Mouse (Mus musculus) forebrain, embryonic 14.5 days (tissue): ENCODE measurements around the gene Jarid2. TPM values are rescaled to one million over a fixed set of nuclear protein-coding genes. Genes with fewer than 3 reads are reported as not detected.

Experiments used
- ATAC-seq: fragments of 200-750 bp; cut with Nextera tagmentation; 2 replicates; pipeline ENCODE4 v1.8.0; 2017; ENCODE audit warnings: mild to moderate bottlenecking, moderate library complexity
- DNase-seq: peaks from one replicate; pipeline ENCODE4 v3.0.0-alpha.2; 2015; ENCODE audit warnings: low spot score
- H3K27ac ChIP-seq: fragments of 300-500 bp; sonication (generic); 2 replicates; pipeline ENCODE4 v1.5.1; 2014; ENCODE audit warnings: low read depth, mild to moderate bottlenecking, control low read depth, low read length, moderate library complexity
- H3K27me3 ChIP-seq: fragments of 300-500 bp; sonication (generic); replicated peaks from 2 replicates; pipeline ENCODE4 v1.6.1; 2014; ENCODE audit warnings: low read length, control low read depth, mixed read lengths; ENCODE audit not compliant: control insufficient read depth, insufficient read depth
- H3K36me3 ChIP-seq: fragments of 300-500 bp; sonication (generic); 2 replicates; pipeline ENCODE4 v1.6.1; 2014; ENCODE audit warnings: low read length, control low read depth; ENCODE audit not compliant: control insufficient read depth, insufficient read depth
- H3K4me1 ChIP-seq: fragments of 300-500 bp; sonication (generic); 2 replicates; pipeline ENCODE4 v1.6.1; 2014; ENCODE audit warnings: antibody characterized with exemption, low read length, control low read depth; ENCODE audit not compliant: control insufficient read depth, insufficient read depth
- H3K4me2 ChIP-seq: fragments of 300-500 bp; sonication (generic); 2 replicates; pipeline ENCODE4 v1.6.1; 2014; ENCODE audit warnings: mild to moderate bottlenecking, control low read depth, low read length
- H3K4me3 ChIP-seq: fragments of 300-500 bp; sonication (generic); 2 replicates; pipeline ENCODE4 v1.5.1; 2014; ENCODE audit warnings: low read depth, low read length, control low read depth
- H3K9ac ChIP-seq: fragments of 300-500 bp; sonication (generic); 2 replicates; pipeline ENCODE4 v1.6.1; 2014; ENCODE audit warnings: mild to moderate bottlenecking, low read length, control low read depth, moderate library complexity
- H3K9me3 ChIP-seq: fragments of 300-500 bp; sonication (generic); replicated peaks from 2 replicates; pipeline ENCODE4 v1.6.1; 2016; ENCODE audit warnings: low read length, control low read depth, mixed read lengths; ENCODE audit not compliant: control insufficient read depth
- WGBS: fragments of 180-500 bp; shearing (Covaris S2); extraction: QIAGEN DNeasy Blood & Tissue Kit; methylation state at CpG from one replicate; pipeline ENCODE4 v1.1.7; 2014; 5-methylcytosine and 5-hydroxymethylcytosine counted together
- polyA plus RNA-seq: library from polyadenylated mRNA; unstranded; fragments of >200 nt; fragmentation: Nextera tagmentation; extraction: Ambion mirVana; gene quantifications from 2 replicates; pipeline ENCODE4 v1.2.1, GENCODE M21; 2014

Jarid2 gene
- polyA plus RNA-seq, 1 experiment from 2014 or later = 16.4 TPM

DNA sequence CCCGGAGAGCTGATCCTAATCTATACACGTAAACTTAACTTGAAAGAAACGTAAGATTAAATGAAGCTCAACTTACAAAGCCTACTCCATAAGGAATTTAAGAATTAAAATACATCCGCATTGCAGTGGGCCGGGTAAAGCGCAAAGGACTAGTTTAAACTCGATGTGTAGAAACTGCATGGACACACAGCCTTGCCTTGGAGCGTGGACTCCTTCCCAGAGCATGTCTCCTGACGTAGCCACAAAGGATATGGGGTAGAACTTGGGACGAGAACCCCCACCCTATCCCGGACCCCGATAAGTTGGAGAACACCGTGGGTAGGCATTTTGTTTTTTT is 3.7 kb downstream of the Jarid2 start:
- under 1% methylated on average over 13 of the region's 13 CpGs for WGBS
- no peaks in the 10 kb centered on the region for H3K27me3 ChIP-seq
- peak overlapping the region; percentile 89 for H3K4me2 ChIP-seq
- peak overlapping the region; percentile 73 for H3K4me3 ChIP-seq
- H3K9ac ChIP-seq = peak overlapping the region; percentile 79
- H3K27ac ChIP-seq = peak overlapping the region; percentile 48; the same call in 1 of the 2 replicates
- H3K36me3 ChIP-seq = no peaks in the 10 kb centered on the region
- no peaks in the 10 kb centered on the region for H3K9me3 ChIP-seq
- H3K4me1 ChIP-seq = peaks cover 14% of the 10 kb centered on the region; the same call in 1 of the 2 replicates
- DNase-seq (peak; percentile 52), ATAC-seq (no peak)

DNA sequence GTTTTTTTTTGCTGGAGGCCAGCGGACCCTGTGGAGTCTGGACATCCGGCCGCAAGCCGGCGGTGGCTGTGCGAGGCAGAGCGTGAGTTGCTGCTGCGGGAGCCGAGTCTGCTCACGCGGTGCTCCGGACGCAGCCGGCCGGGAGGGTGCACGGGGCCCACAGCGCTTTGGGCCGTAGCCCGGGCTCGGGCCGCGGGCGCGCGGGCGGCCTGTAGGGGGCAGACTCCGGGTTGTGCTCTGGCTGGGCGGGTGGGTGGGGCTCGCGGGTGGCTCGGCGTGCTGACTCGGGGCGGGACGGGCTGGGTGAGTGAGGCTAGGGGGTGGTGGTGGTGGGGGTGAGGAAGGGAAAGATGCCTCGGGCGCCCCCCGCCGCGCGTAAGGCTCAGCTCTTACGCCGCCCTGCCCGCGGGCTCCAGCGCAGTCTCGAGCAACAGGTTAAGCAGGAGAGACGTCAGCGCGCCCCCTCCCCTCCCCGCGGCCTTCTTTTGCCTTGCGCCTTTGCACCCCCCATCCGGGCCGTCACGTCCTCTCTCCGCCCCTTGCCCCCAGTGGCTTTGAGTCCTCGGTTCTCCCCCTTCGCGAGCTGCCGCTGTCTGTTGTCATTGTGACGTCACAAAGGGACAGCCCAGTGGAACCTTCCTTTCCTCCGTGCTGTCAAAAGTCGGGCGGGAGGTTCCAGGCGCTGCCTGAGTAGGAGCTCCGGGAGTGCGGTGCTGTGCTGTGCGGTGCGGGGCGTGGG is 4.3 kb downstream of the Jarid2 start:
- Histone ChIP-seq H3K9ac (peak overlapping the region; percentile 79), H3K4me3 (peak overlapping the region; percentile 73), H3K4me1 (peaks cover 14% of the 10 kb centered on the region; the same call in 1 of the 2 replicates), H3K27ac (peak overlapping the region; percentile 48; the same call in 1 of the 2 replicates), H3K27me3 (no peaks in the 10 kb centered on the region), H3K9me3 (no peaks in the 10 kb centered on the region), H3K36me3 (no peaks in the 10 kb centered on the region), H3K4me2 (peak overlapping the region; percentile 89)
- peak; percentile 16 for ATAC-seq
- peak; percentile 82 for DNase-seq
- under 1% methylated on average over 57 of the region's 71 CpGs for WGBS

DNA sequence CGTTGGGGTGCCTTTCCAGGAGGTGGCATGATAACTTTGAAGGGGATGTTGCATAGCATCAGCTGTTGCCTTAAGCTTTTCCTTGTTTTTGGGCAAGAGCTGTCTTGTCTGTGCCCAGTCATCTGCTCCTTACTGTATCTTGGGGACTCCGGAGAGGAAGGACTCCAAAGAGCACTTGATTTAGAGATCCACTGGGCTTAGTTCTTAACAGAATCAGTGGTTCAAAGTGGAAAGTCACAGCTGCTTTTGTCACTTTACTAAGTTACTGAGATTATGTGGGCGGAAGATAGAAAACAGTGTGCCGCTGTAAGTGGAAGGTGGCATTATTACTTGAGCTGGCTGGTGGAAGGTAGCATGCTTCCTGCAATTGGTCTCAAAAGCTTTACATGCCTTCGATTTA is 5.2 kb downstream of the Jarid2 start:
- no peaks in the 10 kb centered on the region for H3K9me3 ChIP-seq
- peak overlapping the region; percentile 79; the same call in 1 of the 2 replicates for H3K9ac ChIP-seq
- WGBS = 58% methylated on average over 5 of the region's 5 CpGs
- no peaks in the 10 kb centered on the region for H3K36me3 ChIP-seq
- H3K27ac ChIP-seq = no peak overlapping the region
- no peak for DNase-seq
- ATAC-seq = no peak
- peaks cover 10% of the 10 kb centered on the region; the same call in 1 of the 2 replicates for H3K4me1 ChIP-seq
- peak overlapping the region; percentile 89 for H3K4me2 ChIP-seq
- no peaks in the 10 kb centered on the region for H3K27me3 ChIP-seq
- peak overlapping the region; percentile 73 for H3K4me3 ChIP-seq

DNA sequence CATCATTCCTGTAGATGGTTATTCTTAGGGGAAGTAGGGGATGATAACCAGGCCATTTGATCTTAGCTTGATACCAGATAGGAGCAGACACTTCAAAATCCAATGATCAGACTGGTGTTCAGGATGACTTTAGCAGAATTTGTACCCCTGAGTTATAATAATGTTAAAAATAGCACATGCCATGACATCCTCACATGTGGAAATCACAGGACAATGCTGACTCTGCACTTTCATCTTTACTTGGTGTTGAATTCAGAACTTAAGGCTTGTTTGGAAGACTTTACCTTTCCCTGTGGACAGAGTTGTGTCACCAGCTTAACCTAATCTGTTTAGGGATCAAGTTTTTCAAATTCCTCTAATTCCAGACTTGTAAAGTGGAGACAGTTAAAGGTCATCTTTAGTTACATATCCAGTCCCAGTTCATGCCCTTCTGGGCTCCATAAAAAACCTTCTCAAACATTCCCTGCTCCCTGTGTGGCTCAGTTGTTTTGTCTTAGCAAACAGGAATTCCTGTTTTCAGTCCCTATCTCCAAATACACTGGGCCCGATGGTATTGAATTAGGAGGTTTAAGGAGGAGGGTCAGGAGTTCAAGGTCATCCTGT is 5.9 kb downstream of the Jarid2 start:
- DNase-seq (no peak), ATAC-seq (no peak)
- H3K27me3 ChIP-seq = no peaks in the 10 kb centered on the region
- no peaks in the 10 kb centered on the region for H3K36me3 ChIP-seq
- H3K9ac ChIP-seq = no peak overlapping the region
- no peaks in the 10 kb centered on the region for H3K9me3 ChIP-seq
- no peak overlapping the region for H3K27ac ChIP-seq
- H3K4me2 ChIP-seq = no peak overlapping the region
- H3K4me1 ChIP-seq = peaks cover 7% of the 10 kb centered on the region; the same call in 1 of the 2 replicates
- 74% methylated on average over 1 of the region's 1 CpGs for WGBS
- no peak overlapping the region for H3K4me3 ChIP-seq

DNA sequence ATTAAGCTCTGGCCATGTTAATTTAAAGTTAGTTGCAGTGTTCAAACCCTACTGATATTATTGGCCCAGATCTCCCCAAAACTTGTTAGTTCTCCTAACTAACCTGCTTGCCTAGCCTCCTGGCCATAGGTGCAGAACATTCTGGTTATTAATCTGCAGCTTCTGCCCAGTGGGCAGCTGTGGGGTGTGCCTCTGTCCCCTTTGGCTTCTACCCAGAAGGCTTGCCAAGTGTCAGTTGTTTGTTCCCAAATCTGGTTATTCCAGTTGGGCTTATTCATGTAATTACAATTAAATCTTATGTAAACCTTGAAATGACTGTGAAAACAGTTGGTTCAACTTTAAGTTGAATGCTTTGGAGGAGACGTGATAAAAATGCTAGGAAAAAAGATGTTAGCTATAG is 8.0 kb downstream of the Jarid2 start:
- Histone ChIP-seq H3K4me2 (no peak overlapping the region), H3K27me3 (no peaks in the 10 kb centered on the region), H3K4me3 (no peak overlapping the region), H3K9me3 (no peaks in the 10 kb centered on the region), H3K27ac (no peak overlapping the region), H3K9ac (no peak overlapping the region), H3K4me1 (peaks cover 7% of the 10 kb centered on the region; the same call in 1 of the 2 replicates), H3K36me3 (no peaks in the 10 kb centered on the region)
- ATAC-seq (no peak), DNase-seq (no peak)
- 49% methylated on average over 1 of the region's 1 CpGs for WGBS

DNA sequence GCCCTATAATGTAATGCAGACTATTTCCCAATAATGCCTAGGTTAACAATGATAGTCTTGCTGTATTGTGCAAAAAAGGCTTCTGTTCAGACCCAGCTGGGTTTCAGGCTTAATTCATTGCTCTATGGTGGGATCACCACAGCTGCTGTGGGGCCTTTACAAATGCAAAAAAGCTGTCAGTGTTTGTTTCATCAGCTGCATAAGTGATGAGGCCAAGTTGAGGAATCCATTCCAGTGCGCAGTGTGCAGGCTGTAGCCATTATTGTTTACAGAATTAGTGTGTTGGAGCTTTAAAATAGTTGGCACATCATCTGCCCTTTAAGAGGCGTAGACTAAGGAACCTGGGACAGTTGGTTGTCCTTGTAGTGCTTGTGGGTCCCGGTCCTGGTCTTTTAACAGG is 22.5 kb downstream of the Jarid2 start:
- Histone ChIP-seq H3K4me1 (peaks cover 58% of the 10 kb centered on the region), H3K27ac (peak overlapping the region; percentile 63), H3K27me3 (no peaks in the 10 kb centered on the region), H3K9me3 (no peaks in the 10 kb centered on the region), H3K4me2 (peak overlapping the region; percentile 15; the same call in 1 of the 2 replicates), H3K36me3 (no peaks in the 10 kb centered on the region), H3K4me3 (no peak overlapping the region), H3K9ac (no peak overlapping the region)
- ATAC-seq (peak; percentile 96), DNase-seq (peak; percentile 90)
- 5% methylated on average over 3 of the region's 3 CpGs for WGBS

DNA sequence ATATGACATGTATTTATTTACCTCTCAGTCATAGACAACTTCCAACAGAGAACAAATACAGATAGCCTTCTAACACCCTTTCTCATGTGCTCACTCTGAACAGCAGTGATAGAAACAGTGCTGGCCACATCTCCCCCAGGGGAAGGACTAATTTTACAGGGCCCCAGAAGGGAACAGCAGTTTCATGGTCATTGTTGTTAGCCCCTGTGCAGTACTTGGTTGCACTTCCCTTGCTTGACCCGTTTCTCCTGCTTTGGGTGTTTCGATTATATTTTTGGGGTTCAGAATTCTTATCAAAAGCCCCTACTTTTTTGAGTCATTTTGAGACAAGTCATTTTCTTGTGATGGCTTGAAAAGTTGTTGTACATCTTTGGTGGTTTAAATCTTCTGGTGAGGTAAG is 23.9 kb downstream of the Jarid2 start:
- Histone ChIP-seq H3K27ac (no peak overlapping the region), H3K9ac (no peak overlapping the region), H3K27me3 (no peaks in the 10 kb centered on the region), H3K4me3 (no peak overlapping the region), H3K4me2 (no peak overlapping the region), H3K36me3 (no peaks in the 10 kb centered on the region), H3K4me1 (peaks cover 47% of the 10 kb centered on the region), H3K9me3 (no peaks in the 10 kb centered on the region)
- WGBS = 98% methylated on average over 2 of the region's 2 CpGs
- ATAC-seq = no peak
- DNase-seq = no peak

DNA sequence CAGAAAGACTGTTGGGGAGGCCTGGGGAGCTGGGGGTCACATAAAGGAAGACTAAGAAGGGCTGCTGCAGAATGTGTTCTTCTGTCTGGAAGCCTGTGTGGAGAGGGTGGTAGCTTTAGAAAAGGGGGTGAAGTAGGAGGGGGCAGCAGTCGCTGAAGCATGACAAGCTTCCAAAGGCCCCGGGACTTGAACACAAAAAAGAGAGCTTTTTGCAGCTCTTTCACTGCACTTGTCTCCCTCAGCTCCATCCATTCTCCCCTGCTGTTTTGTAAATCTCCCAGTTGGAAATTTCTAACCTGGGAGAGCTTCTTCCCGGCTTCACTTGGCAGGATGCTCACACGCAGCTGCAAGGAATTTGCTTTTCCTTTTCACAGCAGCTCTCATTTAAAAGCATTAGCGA is 26.2 kb downstream of the Jarid2 start:
- H3K27me3 ChIP-seq = no peaks in the 10 kb centered on the region
- no peak overlapping the region for H3K4me3 ChIP-seq
- H3K4me1 ChIP-seq = peaks cover 35% of the 10 kb centered on the region
- H3K27ac ChIP-seq = peak overlapping the region; percentile 54
- no peaks in the 10 kb centered on the region for H3K9me3 ChIP-seq
- ATAC-seq = no peak
- no peaks in the 10 kb centered on the region for H3K36me3 ChIP-seq
- no peak overlapping the region for H3K4me2 ChIP-seq
- 0 out of 2 replicates have a peak overlapping the region, but pooled peaks have one; percentile 6 for H3K9ac ChIP-seq
- peak; percentile 54 for DNase-seq
- 3% methylated on average over 5 of the region's 5 CpGs for WGBS

DNA sequence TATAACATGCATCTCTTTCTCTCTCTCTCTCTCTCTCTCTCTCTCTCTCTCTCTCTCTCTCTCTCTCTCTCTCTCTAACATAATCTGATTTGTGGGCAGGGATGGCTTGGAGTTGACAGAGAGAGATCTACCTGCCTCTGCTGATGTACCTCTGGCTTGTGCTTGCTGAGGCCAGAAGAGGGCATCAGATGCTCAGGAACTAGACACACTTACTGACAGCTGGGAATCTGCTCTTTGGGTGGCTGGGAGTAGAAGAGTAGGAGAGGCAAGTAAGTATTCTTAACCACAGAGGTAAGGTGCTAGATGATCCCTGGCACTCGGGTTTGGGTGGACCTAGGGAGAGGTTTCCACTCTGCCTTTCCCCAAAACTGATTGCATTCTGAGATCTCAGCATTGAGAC is 29.5 kb downstream of the Jarid2 start:
- no peak overlapping the region for H3K4me2 ChIP-seq
- WGBS = 87% methylated on average over 1 of the region's 1 CpGs
- H3K27me3 ChIP-seq = no peaks in the 10 kb centered on the region
- no peak overlapping the region for H3K27ac ChIP-seq
- DNase-seq (no peak), ATAC-seq (no peak)
- no peaks in the 10 kb centered on the region for H3K9me3 ChIP-seq
- peaks cover 12% of the 10 kb centered on the region for H3K4me1 ChIP-seq
- no peaks in the 10 kb centered on the region for H3K36me3 ChIP-seq
- no peak overlapping the region for H3K9ac ChIP-seq
- H3K4me3 ChIP-seq = no peak overlapping the region
